In genomic region chr6:134083428-134083827, GRCm38 (mm10) we compare ENCODE assay signal across 18 mouse cellular contexts.
"Had no signal": no experiment of that assay in that cellular context is flagged by ENCODE, and none has a peak within 500 bp of the region (broad histone marks: within the 10 kb centered on the region; RNA-seq: fewer than 3 reads in every experiment).

No protein-coding gene starts in this region.

- H3K4me3 ChIP-seq: intestine, embryonic 15.5 days; kidney, embryonic 15.5 days; left cerebral cortex, adult 2 months; liver, embryonic 15.5 days; midbrain, embryonic 12.5 days; midbrain, embryonic 15.5 days; neural tube, embryonic 13.5 days had no signal

- H3K9ac ChIP-seq: intestine, embryonic 15.5 days; kidney, embryonic 15.5 days; liver, embryonic 15.5 days; lung, embryonic 14.5 days; midbrain, embryonic 12.5 days; midbrain, embryonic 15.5 days; neural tube, embryonic 13.5 days had no signal

- H3K27me3 ChIP-seq: intestine, embryonic 15.5 days; kidney, embryonic 15.5 days; liver, embryonic 15.5 days; midbrain, embryonic 12.5 days; midbrain, embryonic 15.5 days; neural tube, embryonic 13.5 days had no signal

- H3K9me3 ChIP-seq: intestine, embryonic 15.5 days; kidney, embryonic 15.5 days; liver, embryonic 15.5 days; midbrain, embryonic 12.5 days; midbrain, embryonic 15.5 days; neural tube, embryonic 13.5 days had no signal

- H3K27ac ChIP-seq: intestine, embryonic 15.5 days; kidney, embryonic 15.5 days; left cerebral cortex, adult 2 months; liver, embryonic 15.5 days; midbrain, embryonic 12.5 days; midbrain, embryonic 15.5 days; neural tube, embryonic 13.5 days had no signal

- H3K4me2 ChIP-seq: intestine, embryonic 15.5 days; kidney, embryonic 15.5 days; lung, embryonic 14.5 days; midbrain, embryonic 12.5 days; midbrain, embryonic 15.5 days; neural tube, embryonic 13.5 days had no signal

- DNase-seq: kidney, adult 11 months; kidney, adult 8-10 months; kidney, postnatal 10 days; kidney, postnatal 36 days; layer of hippocampus, postnatal 36 days; lung, embryonic 14.5 days; lung, postnatal 36 days; thymus, adult 2 months; thymus, postnatal 14 days; thymus, postnatal 4 days had no signal

- H3K4me1 ChIP-seq: midbrain, embryonic 12.5 days; midbrain, embryonic 15.5 days had no signal

- ATAC-seq: intestine, embryonic 15.5 days; lung, postnatal 0 days; midbrain, embryonic 15.5 days had no signal

- H3K36me3 ChIP-seq: intestine, embryonic 15.5 days; kidney, embryonic 15.5 days; liver, embryonic 15.5 days; midbrain, embryonic 12.5 days; midbrain, embryonic 15.5 days; neural tube, embryonic 13.5 days had no signal
